Comparison of ENCODE assay signal across 13 mouse cellular contexts in the genomic region with DNA sequence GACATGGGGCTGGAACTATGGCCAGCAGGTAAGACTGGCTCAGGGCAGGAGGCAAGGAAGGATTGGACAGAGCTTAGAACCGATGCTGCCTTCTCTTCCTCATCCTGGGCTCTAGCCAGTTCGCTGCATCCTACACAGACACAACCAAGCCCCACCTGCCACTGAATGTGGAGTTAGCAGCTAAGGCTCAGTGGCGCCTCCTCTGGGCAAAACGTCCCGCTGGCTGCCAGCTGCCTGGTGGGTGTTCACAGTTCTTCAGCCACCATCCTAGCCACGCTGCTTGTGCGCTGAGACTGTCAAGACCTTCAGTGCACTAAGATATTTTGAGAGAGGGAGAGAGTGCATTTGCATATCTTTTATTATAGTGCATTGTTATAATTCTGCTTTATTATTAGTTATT. TPM values are rescaled to one million over a fixed set of nuclear protein-coding genes. Genes with fewer than 3 reads are reported as not detected.
A peak's percentile ranks its signal among the peaks of the same experiment; 100 is the strongest.
DNase-seq lines count a peak whose midpoint lies in the region; ATAC-seq and TF ChIP-seq lines count a peak whose summit lies in the region.
"Had no signal": no experiment of that assay in that cellular context is flagged by ENCODE, and none has a peak within 500 bp of the region (broad histone marks: within the 10 kb centered on the region; RNA-seq: fewer than 3 reads in every experiment).

No protein-coding gene starts in this region.

- no peaks in the 10 kb centered on the region for H3K9me3 ChIP-seq in forebrain, postnatal 0 days (ENCODE audit: low read length)
- H3K9me3 ChIP-seq in forebrain, embryonic 16.5 days (ENCODE audit: control insufficient read depth, low read length): no peaks in the 10 kb centered on the region
- H3K9me3 ChIP-seq: heart, embryonic 13.5 days; liver, embryonic 13.5 days had no signal

- H3K4me3 ChIP-seq in forebrain, postnatal 0 days (ENCODE audit: low read depth, low read length): no peak overlapping the region
- no peak overlapping the region for H3K4me3 ChIP-seq in forebrain, embryonic 16.5 days (replicated peaks; ENCODE audit: low read length)
- H3K4me3 ChIP-seq: heart, embryonic 13.5 days; liver, embryonic 13.5 days had no signal

- DNase-seq in forebrain, postnatal 0 days: no peak
- DNase-seq in retina, embryonic 14.5 days (ENCODE audit: low spot score): peak; percentile 32
- no peak for DNase-seq in retina, postnatal 1 day
- DNase-seq in layer of hippocampus, adult 11-12 months (ENCODE audit: low spot score): peak; percentile 62
- DNase-seq in right cerebral cortex, postnatal 36 days (ENCODE audit: low spot score in 2 of 2): peak; percentile 52 to 55
- no peak for DNase-seq in adrenal gland, postnatal 25 days
- no peak for DNase-seq in urinary bladder, postnatal 10 days (ENCODE audit: low spot score)
- DNase-seq: cerebellum, adult 11-12 months; liver, embryonic 13.5 days; spleen, adult 18-20 months; thymus, postnatal 25 days had no signal

- TF ChIP-seq CTCF in forebrain, postnatal 0 days (IDR thresholded peaks at IDR 0.05; ENCODE audit: low read depth): peak; percentile 38

- peaks cover 8% of the 10 kb centered on the region; the same call in 1 of the 2 replicates for H3K4me1 ChIP-seq in forebrain, postnatal 0 days (ENCODE audit: insufficient read depth)
- H3K4me1 ChIP-seq in forebrain, embryonic 16.5 days (replicated peaks; ENCODE audit: control insufficient read depth, insufficient read depth, low read length): peaks cover 9% of the 10 kb centered on the region
- H3K4me1 ChIP-seq: heart, embryonic 13.5 days; liver, embryonic 13.5 days had no signal

- no peak overlapping the region for H3K9ac ChIP-seq in forebrain, postnatal 0 days
- H3K9ac ChIP-seq in forebrain, embryonic 16.5 days (replicated peaks; ENCODE audit: low read depth, low read length): no peak overlapping the region
- H3K9ac ChIP-seq: heart, embryonic 13.5 days; liver, embryonic 13.5 days had no signal

- WGBS in forebrain, postnatal 0 days: 61% methylated on average over 7 of the region's 7 CpGs
- WGBS in forebrain, embryonic 16.5 days: 57% methylated on average over 7 of the region's 7 CpGs

- no peaks in the 10 kb centered on the region for H3K36me3 ChIP-seq in forebrain, postnatal 0 days (ENCODE audit: insufficient read depth)
- no peaks in the 10 kb centered on the region for H3K36me3 ChIP-seq in forebrain, embryonic 16.5 days (ENCODE audit: control insufficient read depth, insufficient read depth)
- H3K36me3 ChIP-seq: heart, embryonic 13.5 days; liver, embryonic 13.5 days had no signal

- H3K27me3 ChIP-seq in forebrain, postnatal 0 days (ENCODE audit: insufficient read depth, low read length): no peaks in the 10 kb centered on the region
- no peaks in the 10 kb centered on the region for H3K27me3 ChIP-seq in forebrain, embryonic 16.5 days (replicated peaks; ENCODE audit: control insufficient read depth, insufficient read depth, low read length)
- H3K27me3 ChIP-seq: liver, embryonic 13.5 days had no signal

- no peak overlapping the region for H3K27ac ChIP-seq in forebrain, postnatal 0 days (ENCODE audit: low read depth, low read length)
- no peak overlapping the region for H3K27ac ChIP-seq in forebrain, embryonic 16.5 days (ENCODE audit: low read length)
- H3K27ac ChIP-seq: heart, embryonic 13.5 days; liver, embryonic 13.5 days had no signal

- no peak overlapping the region for H3K4me2 ChIP-seq in forebrain, postnatal 0 days (ENCODE audit: low read depth)
- H3K4me2 ChIP-seq in forebrain, embryonic 16.5 days (ENCODE audit: low read length): no peak overlapping the region
- H3K4me2 ChIP-seq: heart, embryonic 13.5 days; liver, embryonic 13.5 days had no signal

- peak; percentile 27; the same call in 1 of the 2 replicates for ATAC-seq in forebrain, postnatal 0 days
- no peak for ATAC-seq in forebrain, embryonic 16.5 days

RNA-seq across cellular contexts. Expression of gene Dlgap4, which starts 45.2 kb away (rescaled TPM):
- 218 and 235 TPM in 2 replicates for total RNA-seq in forebrain, postnatal 0 days (2014; rRNA removed)
- polyA plus RNA-seq in forebrain, postnatal 0 days (2015; fragmentation: Nextera tagmentation; extraction: Ambion mirVana): 327 and 354 TPM in 2 replicates
- 342 and 361 TPM in 2 replicates for polyA plus RNA-seq in forebrain, embryonic 16.5 days (2015; fragmentation: Nextera tagmentation; extraction: Ambion mirVana)
- total RNA-seq in adrenal gland, postnatal 25 days (2021): 50.6 and 63.0 TPM in 2 replicates

Comparison
In these comparisons a context has a peak if more than half of its experiments do, and no peak if none do; other contexts are left out.
1. DNase-seq: peak in retina, embryonic 14.5 days (single experiment), layer of hippocampus, adult 11-12 months (single experiment) and right cerebral cortex, postnatal 36 days (2 of 2); none in forebrain, postnatal 0 days (single experiment), retina, postnatal 1 day (single experiment), adrenal gland, postnatal 25 days (single experiment) and urinary bladder, postnatal 10 days (single experiment).